Mouse (Mus musculus): ENCODE measurements at regions not wholly inside any gene's neighbourhood (a gene's known extent, or its start where the extent isn't known, plus 50 kb on each side); places are given as distances from the start of the nearest gene placed in this dataset.

DNA sequence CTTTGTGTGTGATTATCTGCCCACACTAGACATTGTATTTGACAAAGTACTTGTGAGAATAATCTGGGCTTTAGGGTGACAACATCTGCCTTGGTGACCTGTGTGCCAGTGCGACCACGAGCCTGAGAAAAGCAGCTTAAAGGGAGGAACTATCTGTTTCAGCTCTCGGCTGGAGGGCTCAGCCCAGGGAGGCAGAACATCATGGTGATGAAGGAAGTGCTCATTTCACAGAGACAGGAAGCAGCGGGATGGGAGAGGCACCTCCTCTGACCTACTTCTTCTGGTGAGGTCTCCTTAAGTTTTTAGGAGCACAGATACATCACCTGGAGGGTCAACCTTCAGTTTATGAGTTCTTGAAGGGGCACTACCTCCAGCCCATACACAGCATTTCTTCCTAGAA, 89.8 kb downstream of the Kif26a start:
- DNase-seq (ENCODE audit: low spot score) = no peak

DNA sequence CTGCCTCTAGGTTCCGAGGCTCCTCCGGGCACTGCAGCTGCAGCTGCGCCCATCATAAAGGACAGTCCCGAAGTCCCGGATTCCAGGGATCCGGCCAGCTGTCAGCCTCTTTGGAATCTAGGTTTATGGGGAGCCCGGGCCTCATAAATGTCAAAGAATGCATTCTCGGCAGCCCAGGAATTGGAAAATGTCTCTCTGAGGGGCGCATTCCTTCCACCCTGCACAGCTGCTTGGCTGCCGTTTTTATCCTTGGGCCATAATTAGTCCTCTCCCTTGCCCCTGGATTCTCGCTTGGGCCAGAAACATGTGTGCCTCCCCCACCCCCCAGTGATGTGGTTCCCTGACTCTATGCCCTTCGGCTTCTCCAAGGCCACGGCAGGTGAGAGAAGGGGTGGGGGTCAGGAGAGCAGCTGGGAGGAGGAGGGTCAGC, 91.1 kb downstream of the Kif26a start:
- no peak for DNase-seq (ENCODE audit: low spot score)

DNA sequence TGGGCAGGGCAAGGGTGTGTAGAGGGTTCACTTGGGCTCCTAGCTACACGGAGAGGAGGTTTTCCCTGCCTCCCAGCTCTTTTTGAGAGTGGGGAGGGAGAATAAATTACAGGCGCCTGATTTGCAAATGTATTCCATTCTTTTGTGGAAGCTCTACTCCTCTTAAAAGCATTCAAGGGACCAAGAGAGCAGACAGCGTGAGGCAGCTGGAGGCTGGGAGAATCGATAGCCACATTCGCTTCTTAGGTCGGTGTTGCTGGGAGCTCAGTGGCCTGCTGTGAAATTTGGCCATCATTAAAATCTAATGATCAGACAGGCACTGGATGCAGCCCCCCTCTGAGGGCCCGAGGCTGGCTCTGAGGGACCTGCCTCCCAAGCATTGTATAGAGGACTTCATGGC, 92.8 kb downstream of the Kif26a start:
- DNase-seq (ENCODE audit: low spot score) = no peak

DNA sequence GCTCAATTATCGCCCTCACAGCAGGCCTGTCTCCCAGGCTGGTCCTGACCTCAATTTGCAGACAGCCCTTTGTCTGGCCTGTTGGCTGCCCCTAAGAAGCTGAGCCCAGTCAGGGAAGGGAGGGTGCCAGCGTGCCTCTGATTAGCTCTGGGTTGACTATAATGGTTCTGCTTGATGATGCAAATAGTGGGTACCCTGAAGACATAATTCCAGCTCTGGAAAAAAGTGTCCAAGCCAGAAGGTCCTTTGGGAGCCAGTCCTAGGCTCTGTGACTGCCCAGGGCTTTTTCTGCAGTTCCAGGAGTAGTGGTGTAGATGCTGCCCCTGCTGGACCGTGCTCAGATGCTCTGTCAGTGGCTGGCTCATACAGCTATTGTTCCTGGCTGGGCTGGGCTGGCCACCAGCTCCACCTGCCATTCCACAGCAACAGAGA, 95.7 kb downstream of the Kif26a start:
- no peak for DNase-seq (ENCODE audit: low spot score)

DNA sequence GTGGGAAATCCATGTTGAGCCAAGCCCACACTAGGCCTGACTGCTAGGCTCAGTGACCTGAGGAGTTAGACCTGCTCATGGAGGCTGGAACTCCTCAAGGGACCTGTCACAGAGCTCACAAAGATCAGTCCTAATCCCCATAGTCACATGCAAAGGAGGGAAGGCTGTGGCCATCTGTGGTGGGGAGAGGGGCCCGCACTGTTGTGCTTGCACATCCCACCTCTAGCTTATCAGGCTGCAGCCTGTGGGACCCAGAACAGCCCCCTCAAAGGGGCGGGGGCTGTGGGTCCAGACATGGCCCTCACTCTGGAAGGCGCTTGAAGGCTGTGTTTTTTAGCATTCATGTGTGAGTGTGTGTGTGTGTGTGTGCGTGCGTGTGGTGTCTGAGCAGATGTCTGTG, 97.2 kb downstream of the Kif26a start:
- no peak for DNase-seq (ENCODE audit: low spot score)

DNA sequence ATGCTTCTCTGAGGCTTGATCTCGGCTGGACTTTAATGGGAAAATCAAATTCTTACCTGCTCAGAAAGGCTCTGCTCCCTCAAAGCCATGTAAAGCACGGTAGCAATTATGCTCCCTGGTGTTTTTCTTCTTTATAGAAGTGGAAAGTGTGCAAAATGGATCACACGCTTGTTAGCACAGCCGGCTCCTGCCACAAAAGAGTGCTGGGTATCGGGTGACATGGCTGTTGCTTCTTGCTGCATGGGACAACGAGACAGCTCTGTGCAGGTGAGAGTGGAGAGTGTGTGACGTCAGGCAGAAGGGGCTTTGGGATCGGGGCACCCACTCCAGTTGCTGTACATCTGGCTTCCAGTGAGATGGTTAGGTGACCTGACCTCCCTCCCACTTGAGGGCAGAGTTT, 104.9 kb downstream of the Kif26a start:
- DNase-seq (ENCODE audit: low spot score) = no peak

DNA sequence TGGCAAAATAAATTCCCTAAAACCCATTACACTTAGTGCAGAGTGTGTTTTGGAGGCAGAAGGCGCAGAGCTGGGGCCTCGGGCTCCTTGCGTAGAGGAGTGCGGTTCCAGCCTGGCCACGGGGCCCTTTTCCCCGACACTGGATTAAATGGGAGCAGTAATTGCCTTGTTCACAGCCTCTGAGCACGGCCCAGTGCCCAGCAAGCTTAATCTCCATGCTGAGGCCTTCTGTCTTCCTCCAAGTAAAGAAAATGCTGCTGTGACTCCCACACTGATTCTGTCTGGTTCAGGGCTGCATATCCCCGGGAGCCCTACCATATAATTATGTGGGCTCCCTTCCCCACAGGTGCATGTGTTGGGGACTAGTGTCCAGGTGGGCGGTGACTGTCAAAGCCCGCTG, 107.5 kb downstream of the Kif26a start:
- DNase-seq (ENCODE audit: low spot score) = peak; percentile 18

DNA sequence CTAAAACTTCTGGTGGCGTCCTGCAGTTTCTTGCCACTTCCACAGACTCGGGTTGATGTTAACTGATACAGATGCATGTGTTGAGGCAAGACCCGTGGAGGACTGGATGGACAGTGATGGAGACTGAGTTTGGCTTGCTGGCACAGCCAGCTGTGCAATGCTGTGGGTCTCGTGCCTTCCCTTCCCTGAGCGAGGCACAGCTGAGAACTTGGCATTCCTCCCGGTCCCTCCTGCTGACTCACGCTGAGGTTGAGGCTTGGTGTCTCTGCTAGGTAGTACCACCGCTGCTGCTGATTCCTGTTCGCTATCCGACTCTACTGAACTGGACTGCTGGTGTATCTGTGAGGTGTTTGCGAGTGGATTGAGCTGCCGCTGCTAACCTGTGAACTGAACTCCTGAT, 109.2 kb downstream of the Kif26a start:
- DNase-seq (ENCODE audit: low spot score) = no peak

DNA sequence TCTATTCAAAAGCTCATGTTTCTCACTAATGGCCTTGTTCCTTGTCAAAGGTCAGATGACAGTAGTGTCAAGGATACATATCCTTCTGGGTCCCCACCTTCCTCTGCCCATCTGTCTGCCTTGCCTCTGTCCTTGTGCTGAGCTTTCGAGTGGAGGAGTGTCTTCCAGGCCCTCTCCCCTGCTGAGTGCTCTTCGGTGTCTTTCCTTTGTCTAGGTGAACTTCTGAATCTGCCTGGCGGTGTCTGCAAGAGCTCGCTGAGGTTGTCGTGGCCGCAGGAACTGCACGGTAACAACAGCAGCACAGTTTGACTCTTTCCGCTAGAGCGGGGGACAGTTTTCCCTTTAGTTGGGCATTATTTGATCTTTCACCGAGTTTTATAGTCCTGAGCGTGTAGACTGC, 111.7 kb downstream of the Kif26a start:
- DNase-seq (ENCODE audit: low spot score) = no peak

DNA sequence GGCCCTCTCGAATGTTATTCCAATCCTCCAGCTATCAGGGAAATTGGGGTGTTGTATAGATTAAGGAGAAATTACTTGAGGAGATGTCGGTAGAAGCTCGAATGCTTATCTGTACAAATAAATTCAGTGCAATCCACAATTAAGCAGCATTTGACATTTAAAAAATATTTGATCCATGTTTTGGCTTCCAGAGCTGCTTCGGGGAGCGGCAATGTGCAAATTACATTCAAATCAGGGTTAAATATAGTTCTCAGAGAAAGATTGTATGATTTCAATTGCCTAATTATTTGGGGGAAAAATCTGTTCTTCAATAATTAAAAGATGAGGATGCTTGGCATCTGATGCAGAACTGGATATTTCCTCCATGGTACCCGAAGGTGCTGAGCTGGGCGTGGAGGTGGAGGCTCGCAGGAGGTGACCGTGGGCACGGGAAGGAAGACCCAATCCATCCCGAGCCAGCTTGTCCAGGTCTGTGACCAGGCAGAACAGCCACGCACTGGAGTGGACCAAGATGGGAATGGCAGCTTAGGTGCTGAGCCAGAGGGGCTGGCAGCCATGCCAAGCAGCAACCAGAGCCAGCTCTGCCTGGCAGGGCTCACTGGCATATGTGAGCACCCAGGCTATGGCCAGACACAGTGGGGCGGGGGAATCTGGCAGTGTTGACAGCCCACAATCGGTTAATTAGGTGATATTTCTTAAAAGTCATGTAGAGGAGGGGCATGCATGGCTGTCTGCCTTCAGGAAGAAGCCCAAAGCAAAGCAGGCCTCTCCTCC, 117.5 kb downstream of the Kif26a start:
- DNase-seq (ENCODE audit: low spot score) = peak; percentile 80

DNA sequence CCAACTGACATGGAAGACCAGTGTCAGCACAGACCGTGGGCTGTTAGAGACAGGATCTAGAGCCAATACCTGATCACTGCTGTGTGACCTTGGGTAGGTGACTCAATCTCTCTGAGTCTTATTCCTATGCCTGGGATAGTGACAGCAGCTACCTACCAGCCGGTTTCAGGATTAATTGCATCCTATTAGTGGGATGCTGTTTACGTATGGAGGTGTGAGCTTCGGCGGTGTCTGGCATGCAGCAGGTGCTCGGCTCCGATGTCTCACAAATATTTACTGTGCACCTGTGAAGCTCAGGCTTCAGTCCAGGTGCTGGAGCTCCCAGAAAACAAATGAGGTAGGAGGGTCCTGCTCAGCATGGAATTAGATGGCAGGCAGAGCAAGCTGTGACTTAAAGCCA, 118.2 kb downstream of the Kif26a start:
- no peak for DNase-seq (ENCODE audit: low spot score)

DNA sequence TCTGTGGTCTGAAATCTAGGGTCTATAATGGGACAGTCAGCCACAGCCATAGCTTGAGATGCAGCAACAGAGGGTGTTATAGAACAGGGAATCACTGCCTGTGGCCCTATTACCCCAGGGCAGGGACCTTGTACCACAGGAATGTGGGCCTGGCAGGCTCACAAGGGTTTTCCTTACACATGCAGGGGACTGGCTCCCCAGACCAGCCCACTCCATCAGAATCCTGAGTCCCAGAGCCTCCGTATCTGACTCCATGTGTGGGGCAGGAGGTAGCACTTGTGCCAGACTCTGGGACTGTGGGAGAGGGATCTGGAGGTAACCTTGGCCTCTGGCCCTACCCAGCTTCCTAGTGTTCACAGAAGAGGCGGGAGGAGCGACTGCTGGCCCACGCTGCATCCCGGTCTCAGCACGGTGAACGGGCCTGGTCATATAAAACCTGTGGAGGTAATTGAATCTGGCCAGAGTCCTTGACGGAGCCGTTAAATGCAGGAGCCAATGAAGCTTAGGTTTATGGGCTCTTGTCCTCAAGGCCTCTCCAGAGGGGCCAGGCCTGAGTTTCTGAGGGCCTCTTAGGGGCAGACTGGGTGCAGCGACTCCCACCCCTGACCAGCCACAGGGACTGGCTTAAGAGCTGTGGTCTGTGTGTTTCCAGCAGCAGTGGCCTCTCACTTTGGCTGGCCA, 119.4 kb downstream of the Kif26a start:
- no peak for DNase-seq (ENCODE audit: low spot score)

DNA sequence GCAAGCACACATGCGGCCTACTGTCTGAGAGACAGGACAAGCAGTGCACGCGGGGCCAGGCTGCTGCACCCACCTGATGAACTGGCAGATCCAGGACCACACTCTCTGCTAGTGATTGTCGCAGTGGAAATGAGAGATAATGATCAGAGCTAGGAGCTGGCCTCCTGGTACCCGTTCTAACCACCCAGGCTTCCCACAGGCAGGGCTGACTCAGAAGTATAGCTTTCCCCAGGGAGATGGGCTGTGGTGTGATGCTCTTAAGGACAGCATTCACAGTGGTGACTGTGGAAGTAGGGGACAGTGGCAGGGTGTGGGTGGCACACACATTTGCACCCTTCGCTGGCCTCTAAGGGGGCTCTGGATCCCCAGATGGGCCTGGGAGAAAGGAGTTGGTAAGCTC, 128.0 kb downstream of the Kif26a start:
- DNase-seq (ENCODE audit: low spot score) = no peak

DNA sequence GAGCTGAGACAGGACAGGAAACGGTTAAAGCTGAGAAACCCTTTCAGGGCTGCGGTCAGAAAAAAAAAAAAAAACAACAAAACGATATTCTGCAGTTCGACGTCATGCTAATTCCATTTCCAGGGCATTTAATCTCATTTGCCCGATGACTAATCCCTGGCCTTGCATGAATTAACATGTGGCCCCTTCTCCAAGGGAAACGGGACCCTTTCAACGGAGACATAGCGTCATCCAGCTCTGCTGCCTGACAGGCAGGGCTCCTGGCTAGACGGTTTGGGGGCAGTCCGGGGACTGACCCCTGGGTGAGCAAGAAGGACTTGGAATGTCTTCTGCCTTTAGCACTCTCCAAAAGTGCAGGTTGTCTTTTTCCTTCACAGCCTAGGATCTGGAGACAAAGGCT, 128.7 kb downstream of the Kif26a start:
- no peak for DNase-seq (ENCODE audit: low spot score)

DNA sequence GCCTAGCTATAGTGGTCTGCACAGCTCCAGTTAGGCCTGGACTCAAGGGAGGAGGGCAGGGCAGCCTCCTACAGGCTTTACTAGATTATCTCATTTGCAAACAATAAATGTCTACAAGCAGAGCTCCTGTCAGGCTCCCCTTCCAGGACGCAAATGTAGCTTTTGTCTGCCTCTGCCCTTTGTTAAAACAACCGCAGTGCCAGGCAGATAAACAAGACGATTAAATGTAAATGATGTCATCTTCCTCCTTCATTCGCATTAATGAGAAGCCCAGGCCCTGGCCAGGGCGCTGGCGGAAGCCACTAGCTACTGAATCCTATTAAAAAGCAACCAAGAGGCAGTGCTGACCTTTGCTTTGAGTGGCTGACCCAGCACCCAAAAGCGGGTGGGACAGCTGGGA, 130.6 kb downstream of the Kif26a start:
- no peak for DNase-seq (ENCODE audit: low spot score)

DNA sequence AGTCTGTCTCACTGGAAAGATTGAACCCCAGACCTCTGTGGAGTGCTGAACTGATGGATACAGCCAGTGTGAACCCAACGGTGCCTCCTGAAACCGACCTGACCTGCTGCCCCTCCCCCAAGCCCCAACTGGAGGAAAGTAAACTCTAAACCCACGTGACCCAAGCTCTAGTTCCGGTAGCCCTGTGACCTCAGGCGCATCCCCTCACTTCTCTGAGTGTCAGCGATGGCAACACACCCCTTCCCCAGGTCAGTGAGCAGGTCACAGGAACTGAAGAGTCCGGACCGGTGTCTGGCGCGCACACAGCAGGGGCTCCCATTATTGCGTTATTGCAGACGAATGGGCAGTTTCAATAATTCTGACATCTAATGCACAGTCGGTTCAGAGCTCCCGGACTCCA, 131.5 kb downstream of the Kif26a start:
- DNase-seq (ENCODE audit: low spot score) = no peak

DNA sequence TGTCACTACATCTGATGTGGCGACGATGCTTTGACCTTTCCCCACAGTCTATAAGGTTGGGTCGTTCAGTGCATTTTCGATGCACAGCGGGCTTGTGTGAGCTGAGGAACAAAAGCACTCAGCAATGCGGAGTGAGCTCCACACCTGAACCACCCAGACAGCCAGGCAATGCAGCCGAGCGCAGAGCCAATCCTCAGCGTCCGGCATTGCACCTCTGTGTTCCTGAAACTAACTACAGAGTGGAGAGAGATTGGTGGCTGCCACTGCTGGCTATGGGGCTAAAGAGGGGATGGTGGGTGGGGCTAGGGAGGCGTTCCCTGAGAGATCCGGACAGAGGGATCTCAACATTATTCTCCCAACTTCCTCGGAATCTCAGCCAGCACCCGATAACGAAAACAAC, 139.1 kb downstream of the Kif26a start:
- no peak for DNase-seq (ENCODE audit: low spot score)

DNA sequence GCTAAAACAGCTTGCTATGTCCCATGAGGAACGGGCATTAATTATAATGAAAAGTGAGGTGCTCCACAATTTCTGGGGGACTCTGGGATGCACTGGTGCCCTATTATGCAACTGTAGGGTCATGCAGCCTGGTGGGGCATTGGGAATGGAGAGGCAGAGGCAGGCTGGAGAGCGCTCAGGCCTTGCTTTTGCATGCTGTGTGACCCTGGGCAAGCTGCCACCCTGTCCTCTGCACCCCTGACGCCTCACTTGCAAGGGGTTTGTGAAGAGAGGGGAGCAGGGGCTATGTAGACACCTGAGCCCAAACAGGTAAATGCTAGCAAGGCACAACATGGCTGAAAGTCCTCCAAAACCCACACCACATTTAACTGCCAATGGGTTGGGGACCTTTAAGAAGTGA, 142.8 kb downstream of the Kif26a start:
- no peak for DNase-seq (ENCODE audit: low spot score)

DNA sequence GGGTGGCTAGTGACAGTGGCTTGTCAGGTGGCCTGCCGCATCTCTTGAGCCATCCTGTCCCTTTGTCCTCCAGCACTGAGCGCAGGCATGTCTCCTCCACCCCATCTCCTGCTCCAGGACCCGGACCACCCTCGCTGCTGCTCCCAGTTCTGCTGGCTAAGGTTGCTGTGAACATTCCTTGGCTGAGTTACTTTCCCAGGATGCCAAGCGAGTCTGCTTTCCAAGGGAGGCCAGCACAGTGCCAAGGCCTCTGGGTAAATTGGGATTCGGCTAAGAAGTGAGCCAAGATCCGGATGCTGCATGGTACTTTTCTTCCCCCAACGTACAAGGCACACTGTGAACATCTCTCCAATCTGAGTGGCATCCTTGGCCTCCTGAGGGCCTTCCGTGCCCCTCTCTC, 144.3 kb downstream of the Kif26a start:
- DNase-seq (ENCODE audit: low spot score) = peak; percentile 41

DNA sequence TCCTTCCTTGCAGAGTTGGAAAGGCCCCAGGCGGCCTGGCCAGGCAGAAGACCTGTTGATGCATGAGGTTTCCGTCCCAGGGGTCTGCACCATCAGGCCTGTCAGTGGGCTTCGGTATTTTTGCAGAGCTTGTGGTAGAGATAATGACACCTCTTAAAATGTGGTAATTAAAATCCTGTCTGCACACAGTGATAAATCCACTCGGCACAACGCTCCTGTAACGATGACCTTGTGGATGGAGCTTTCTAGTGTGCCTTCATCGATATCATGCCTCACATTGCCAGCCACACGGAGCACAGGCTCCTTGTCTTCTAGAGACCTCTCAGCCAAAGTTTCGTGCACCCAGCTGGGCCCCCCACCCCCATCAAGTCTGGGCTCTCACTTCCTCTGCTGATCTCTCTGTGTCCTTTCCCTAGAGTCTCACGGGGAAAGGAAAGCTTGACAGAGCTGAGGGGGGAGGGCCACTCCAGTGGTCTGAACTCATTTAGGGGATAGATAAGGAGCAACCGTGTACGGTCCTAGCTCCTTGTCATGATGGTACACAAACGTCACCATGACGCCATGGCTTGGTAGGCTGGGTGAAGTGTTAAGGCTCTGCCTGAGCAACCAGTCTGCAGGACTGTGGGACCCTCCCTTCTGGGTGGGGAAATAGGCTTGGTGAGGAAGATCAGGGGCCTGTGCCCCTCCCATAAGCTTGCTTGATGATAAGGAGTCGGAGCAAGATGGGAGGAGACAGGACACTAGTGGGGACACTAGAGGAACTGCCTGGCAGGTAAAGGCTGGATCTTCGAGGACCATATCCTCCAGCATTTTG, 145.9 kb downstream of the Kif26a start:
- DNase-seq (ENCODE audit: low spot score) = no peak

DNA sequence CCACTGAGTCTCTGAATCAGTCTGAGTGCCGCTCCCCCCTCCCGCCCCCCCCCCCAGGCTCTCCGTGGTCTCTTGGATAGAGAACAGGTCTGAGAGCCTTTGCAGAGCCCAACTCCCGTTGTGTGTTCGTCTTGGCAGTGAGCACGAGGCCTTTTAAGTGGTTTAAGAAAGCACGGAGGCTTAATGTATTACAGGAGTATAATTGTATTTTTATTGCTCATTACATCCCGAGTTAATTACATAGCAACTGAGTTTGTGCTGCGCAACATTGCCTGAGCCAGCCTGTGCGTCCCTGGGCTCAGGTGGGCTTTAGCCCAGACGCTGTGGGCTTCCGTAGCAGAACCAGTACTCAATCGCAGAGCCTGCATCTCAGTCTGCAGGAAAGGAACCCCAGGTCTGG, 147.1 kb downstream of the Kif26a start:
- no peak for DNase-seq (ENCODE audit: low spot score)

DNA sequence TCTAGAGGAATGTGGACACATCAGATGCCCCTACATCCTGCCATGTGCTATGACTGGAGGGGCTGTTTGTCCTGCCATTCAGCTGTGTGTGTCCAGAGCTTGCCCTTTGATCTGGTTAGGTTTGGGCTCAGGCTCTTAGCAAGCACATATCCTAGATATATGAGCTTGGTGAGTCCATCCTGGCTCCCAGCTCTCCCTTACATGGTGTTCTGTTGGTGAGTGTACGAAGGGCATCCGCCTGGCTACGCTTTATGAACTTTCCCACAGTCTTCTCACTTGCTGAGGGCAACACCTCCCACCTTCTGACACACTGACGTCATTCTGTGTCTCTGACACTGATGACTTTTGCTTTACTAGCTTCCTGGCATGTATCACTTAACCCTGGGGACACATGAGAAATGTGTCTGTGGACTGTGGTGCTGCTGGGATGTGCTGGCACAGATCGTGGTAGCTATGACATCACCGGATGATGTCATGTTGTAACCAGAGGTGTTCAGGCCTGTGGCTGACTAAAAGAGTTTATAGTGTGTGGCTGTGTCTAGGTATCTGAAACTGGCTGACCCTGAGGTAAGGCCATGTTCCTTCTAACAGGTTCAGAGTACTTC, 149.4 kb downstream of the Kif26a start:
- no peak for DNase-seq (ENCODE audit: low spot score)

DNA sequence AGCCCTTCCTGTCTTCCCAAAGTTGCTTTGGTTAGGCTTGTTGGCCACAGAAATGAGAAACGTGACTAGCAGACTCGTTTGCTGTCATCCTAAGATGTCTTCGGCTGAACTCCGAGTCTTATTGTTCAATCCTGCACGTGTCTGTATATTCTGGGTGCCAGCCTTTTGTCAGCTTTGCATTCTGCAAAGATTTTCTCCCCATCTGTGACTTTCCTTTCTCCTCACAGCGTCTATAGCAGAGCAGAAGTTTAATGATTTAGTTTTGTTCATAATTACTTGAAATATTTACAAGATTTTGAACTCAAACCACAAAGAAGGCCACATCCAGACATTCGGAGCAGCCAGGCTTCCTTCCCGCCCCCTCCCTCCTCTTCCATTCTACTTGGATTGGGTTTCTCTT, 152.5 kb downstream of the Kif26a start:
- no peak for DNase-seq (ENCODE audit: low spot score)

All from layer of hippocampus, adult 11-12 months (tissue).